ENCODE assay signal across 21 mouse cellular contexts in the genomic region with DNA sequence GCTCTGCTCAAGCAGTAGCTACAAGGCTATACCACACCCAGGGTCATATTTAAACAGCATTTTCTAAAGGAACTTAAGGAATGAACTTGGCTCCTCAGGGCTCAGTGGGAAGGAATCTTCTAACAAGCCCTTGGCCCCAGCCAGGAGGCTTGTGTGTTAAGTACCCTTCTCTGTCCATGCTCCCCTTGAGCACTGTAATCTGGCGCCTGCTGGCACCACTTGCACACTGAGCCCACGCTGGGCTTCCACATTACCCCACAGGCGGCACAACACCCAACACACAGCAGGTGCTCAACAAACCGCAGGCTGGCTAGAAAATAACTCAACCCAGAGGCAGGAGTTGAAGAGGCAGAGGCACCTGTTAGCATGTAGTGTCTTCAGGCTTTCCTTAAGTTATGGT. TPM values are rescaled to one million over a fixed set of nuclear protein-coding genes. Genes with fewer than 3 reads are reported as not detected.
DNase-seq lines count a peak whose midpoint lies in the region; ATAC-seq and TF ChIP-seq lines count a peak whose summit lies in the region.
"Had no signal": no experiment of that assay in that cellular context is flagged by ENCODE, and none has a peak within 500 bp of the region (broad histone marks: within the 10 kb centered on the region; RNA-seq: fewer than 3 reads in every experiment).

No protein-coding gene starts in this region.

- no peak overlapping the region for H3K9ac ChIP-seq in lung, postnatal 0 days (replicated peaks; ENCODE audit: low read depth)
- H3K9ac ChIP-seq: midbrain, embryonic 15.5 days; stomach, embryonic 15.5 days had no signal

- WGBS in lung, postnatal 0 days = 67% methylated on average over 4 of the region's 4 CpGs

- H3K9me3 ChIP-seq in lung, postnatal 0 days (ENCODE audit: low read length) = no peaks in the 10 kb centered on the region
- H3K9me3 ChIP-seq: forebrain, embryonic 10.5 days; heart, embryonic 10.5 days; midbrain, embryonic 15.5 days; stomach, embryonic 15.5 days had no signal

- peak overlapping the region; percentile 68; the same call in 1 of the 2 replicates for H3K27ac ChIP-seq in lung, postnatal 0 days (ENCODE audit: low read length)
- H3K27ac ChIP-seq: forebrain, embryonic 10.5 days; heart, embryonic 10.5 days; kidney, postnatal 0 days; midbrain, embryonic 15.5 days; stomach, embryonic 15.5 days had no signal

- no peak for DNase-seq in frontal cortex, postnatal 14 days (ENCODE audit: low spot score in 2 of 2)
- DNase-seq in lung, adult 18-20 months = peak; percentile 46 to 60
- no peak for DNase-seq in lung, postnatal 10 days
- DNase-seq in lung, postnatal 0 days (ENCODE audit: low spot score) = peak; percentile 52
- peak; percentile 16 to 31 for DNase-seq in thymus, postnatal 10 days (ENCODE audit: low spot score in 2 of 2)
- no peak for DNase-seq in testis, postnatal 14 days (ENCODE audit: low spot score)
- DNase-seq in urinary bladder, adult 2 months (ENCODE audit: low spot score) = no peak
- DNase-seq: adrenal gland, postnatal 25 days; cerebellum, adult 18-20 months; cerebellum, postnatal 25 days; gastrocnemius, postnatal 36 days; kidney, adult 11 months; liver; retina, postnatal 1 day had no signal

- TF ChIP-seq CTCF in lung, postnatal 0 days (IDR thresholded peaks at IDR 0.05) = peak; percentile 12; the same call in 1 of the 2 replicates

- no peak overlapping the region for H3K4me2 ChIP-seq in lung, postnatal 0 days (replicated peaks; ENCODE audit: low read depth, low read length)
- H3K4me2 ChIP-seq: stomach, embryonic 15.5 days had no signal

- no peak overlapping the region for H3K4me3 ChIP-seq in lung, postnatal 0 days (ENCODE audit: low read depth, low read length)
- H3K4me3 ChIP-seq: forebrain, embryonic 10.5 days; heart, embryonic 10.5 days; midbrain, embryonic 15.5 days; stomach, embryonic 15.5 days had no signal

- 0 out of 2 replicates have a peak, but pooled peaks have one; percentile 18 for ATAC-seq in frontal cortex, adult (ENCODE audit: low TSS enrichment)
- ATAC-seq in lung, postnatal 0 days = peak; percentile 65
- ATAC-seq: midbrain, embryonic 15.5 days; Patski had no signal

- no peaks in the 10 kb centered on the region for H3K27me3 ChIP-seq in lung, postnatal 0 days (replicated peaks; ENCODE audit: insufficient read depth, low read length)
- H3K27me3 ChIP-seq: midbrain, embryonic 15.5 days; Patski; stomach, embryonic 15.5 days had no signal

- H3K36me3 ChIP-seq in lung, postnatal 0 days (ENCODE audit: insufficient read depth, low read length) = no peaks in the 10 kb centered on the region
- H3K36me3 ChIP-seq: midbrain, embryonic 15.5 days; stomach, embryonic 15.5 days had no signal

- no peak for TF ChIP-seq EP300 in lung, postnatal 0 days (IDR thresholded peaks at IDR 0.05)

- H3K4me1 ChIP-seq in lung, postnatal 0 days (ENCODE audit: insufficient read depth, low read depth, low read length) = peaks cover 9% of the 10 kb centered on the region; the same call in 1 of the 2 replicates

RNA-seq across cellular contexts. Expression of gene Rab12, which starts 2.6 kb away (rescaled TPM):
- polyA plus RNA-seq in lung, postnatal 0 days (2015; fragmentation: Nextera tagmentation; extraction: Ambion mirVana) = 70.8 and 72.8 TPM in 2 replicates
- polyA plus RNA-seq in urinary bladder, adult 2 months (2012; rRNA removed) = 102 and 105 TPM in 2 replicates

Comparison
In these comparisons a context has a peak if more than half of its experiments do, and no peak if none do; other contexts are left out.
1. DNase-seq: peak in lung, adult 18-20 months (2 of 2), lung, postnatal 0 days (single experiment) and thymus, postnatal 10 days (2 of 2); none in frontal cortex, postnatal 14 days (0 of 2), lung, postnatal 10 days (single experiment), testis, postnatal 14 days (single experiment) and urinary bladder, adult 2 months (single experiment).